Mouse (Mus musculus): ENCODE results near the gene Olfr1280.
"Not testable (repeated sequence)": the region's sequence is repeated elsewhere in the genome, so short reads cannot be mapped to it uniquely, and the experiment has no call there.

Gene Olfr1280

GRCm38 (mm10) chr2:111313717-111314116 is at the start of gene Olfr1280:
Olfr1280 (plus strand) TSS chr2:111314017.
- DNase-seq (ENCODE audit: low read depth): no peak

GRCm38 (mm10) chr2:111274006-111274405 is 39.8 kb upstream of the Olfr1280 start, which contains the start of gene Olfr1277:
Olfr1277 (minus strand) TSS chr2:111274106.
- no peak for DNase-seq (ENCODE audit: low read depth)

GRCm38 (mm10) chr2:111289836-111290235 is 24.0 kb upstream of the Olfr1280 start, which contains the start of gene Olfr1278:
Olfr1278 (plus strand) TSS chr2:111290136.
- DNase-seq (ENCODE audit: low read depth): no peak

DNA sequence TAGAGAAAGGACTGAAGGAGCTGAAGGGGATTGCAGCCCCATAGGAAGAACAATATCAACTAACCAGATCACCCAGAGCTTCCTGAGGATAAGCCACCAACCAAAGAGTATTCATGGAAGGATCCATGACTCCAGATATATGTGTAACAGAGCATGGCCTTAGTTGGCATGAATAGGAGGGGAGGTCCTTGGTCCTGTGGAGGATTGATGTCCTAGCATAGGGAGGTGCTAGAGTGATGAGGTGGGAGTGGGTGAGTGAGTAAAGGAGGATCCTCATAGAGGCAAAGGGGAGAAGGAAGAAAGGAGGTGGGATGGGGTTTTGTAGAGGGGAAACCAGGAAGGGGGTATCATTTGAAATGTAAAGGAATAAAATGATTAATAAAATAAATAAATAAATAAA is 15.3 kb upstream of the Olfr1280 start:
- DNase-seq (ENCODE audit: low read depth): no peak

GRCm38 (mm10) chr2:111300374-111300773 is 13.4 kb upstream of the Olfr1280 start, which contains the start of gene Olfr1279:
Olfr1279 (plus strand) TSS chr2:111300635.
- no peak for DNase-seq (ENCODE audit: low read depth)

- no peak for DNase-seq (ENCODE audit: low read depth)
Measured at GRCm38 (mm10) chr2:111326220-111326619, 12.4 kb downstream of the Olfr1280 start, which contains the start of gene Olfr1281. Olfr1281 (plus strand) TSS chr2:111326520.

GRCm38 (mm10) chr2:111333721-111334120 is 19.9 kb downstream of the Olfr1280 start:
- not testable (repeated sequence) for DNase-seq (ENCODE audit: low read depth)

GRCm38 (mm10) chr2:111335976-111336375 is 22.2 kb downstream of the Olfr1280 start, which contains the start of gene Olfr1282:
Olfr1282 (minus strand) TSS chr2:111336076.
- no peak for DNase-seq (ENCODE audit: low read depth)

- DNase-seq (ENCODE audit: low read depth): no peak
Measured at GRCm38 (mm10) chr2:111366490-111366889, 52.7 kb downstream of the Olfr1280 start, which contains the start of gene Olfr1283. Olfr1283 (plus strand) TSS chr2:111366790.

DNA sequence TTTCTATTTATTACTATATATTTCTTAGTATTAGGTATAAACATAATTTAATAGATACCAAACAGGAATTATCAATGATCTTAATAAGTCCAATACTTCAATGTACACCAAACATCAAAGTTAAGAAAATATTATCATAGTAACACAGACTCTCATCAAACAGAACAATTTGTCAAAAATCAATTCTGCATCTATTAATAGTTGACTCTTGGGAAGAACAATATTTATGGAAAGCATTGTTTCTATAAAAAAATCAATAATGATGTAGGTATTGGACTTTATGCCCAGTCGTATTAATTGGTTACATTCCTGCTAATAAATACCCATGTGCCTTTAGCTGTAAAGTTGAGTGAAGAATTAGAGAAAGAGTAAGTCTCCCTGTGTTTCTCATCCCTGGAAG is 61.4 kb downstream of the Olfr1280 start, which contains the start of gene Olfr1284:
Gene Olfr1284 (plus strand): TSS at position 301 of the 400 bp plus-strand sequence.
- DNase-seq (ENCODE audit: low read depth): no peak
